Mouse (Mus musculus): ENCODE data around the gene Sumf1. TPM values are rescaled to one million over a fixed set of nuclear protein-coding genes. Genes with fewer than 3 reads are reported as not detected.

Gene Sumf1
- polyA plus RNA-seq, 1 experiment from 2014 or later, result 11.7 TPM

GRCm38 (mm10) chr6:108225027-108225426 lies 39.6 kb upstream of the Sumf1 start:
- Histone ChIP-seq H3K9ac (replicated peaks; ENCODE audit: low read depth, low read length) (no peak overlapping the region), H3K9me3 (ENCODE audit: control insufficient read depth, low read length) (no peaks in the 10 kb centered on the region), H3K4me3 (replicated peaks; ENCODE audit: low read length) (no peak overlapping the region), H3K4me1 (replicated peaks; ENCODE audit: control insufficient read depth, insufficient read depth, low read length) (no peaks in the 10 kb centered on the region), H3K27me3 (replicated peaks; ENCODE audit: control insufficient read depth, insufficient read depth, low read length) (no peaks in the 10 kb centered on the region), H3K4me2 (ENCODE audit: low read length) (no peak overlapping the region), H3K36me3 (ENCODE audit: control insufficient read depth, insufficient read depth) (no peaks in the 10 kb centered on the region), H3K27ac (ENCODE audit: low read length) (no peak overlapping the region)
- 91% methylated on average over 2 of the region's 2 CpGs for WGBS
- ATAC-seq, result no peak

- Histone ChIP-seq H3K27ac (ENCODE audit: low read length) (no peak overlapping the region), H3K4me1 (replicated peaks; ENCODE audit: control insufficient read depth, insufficient read depth, low read length) (no peaks in the 10 kb centered on the region), H3K36me3 (ENCODE audit: control insufficient read depth, insufficient read depth) (no peaks in the 10 kb centered on the region), H3K4me3 (replicated peaks; ENCODE audit: low read length) (no peak overlapping the region), H3K9me3 (ENCODE audit: control insufficient read depth, low read length) (no peaks in the 10 kb centered on the region), H3K27me3 (replicated peaks; ENCODE audit: control insufficient read depth, insufficient read depth, low read length) (no peaks in the 10 kb centered on the region), H3K9ac (replicated peaks; ENCODE audit: low read depth, low read length) (no peak overlapping the region), H3K4me2 (ENCODE audit: low read length) (no peak overlapping the region)
- no peak for ATAC-seq
- 97% methylated on average over 4 of the region's 4 CpGs for WGBS
These were observed 39.0 kb upstream of the Sumf1 start for GRCm38 (mm10) chr6:108224361-108224760.

- Histone ChIP-seq H3K4me3 (replicated peaks; ENCODE audit: low read length) (no peak overlapping the region), H3K27ac (ENCODE audit: low read length) (no peak overlapping the region), H3K4me1 (replicated peaks; ENCODE audit: control insufficient read depth, insufficient read depth, low read length) (no peaks in the 10 kb centered on the region), H3K27me3 (replicated peaks; ENCODE audit: control insufficient read depth, insufficient read depth, low read length) (no peaks in the 10 kb centered on the region), H3K4me2 (ENCODE audit: low read length) (no peak overlapping the region), H3K9me3 (ENCODE audit: control insufficient read depth, low read length) (no peaks in the 10 kb centered on the region), H3K9ac (replicated peaks; ENCODE audit: low read depth, low read length) (no peak overlapping the region), H3K36me3 (ENCODE audit: control insufficient read depth, insufficient read depth) (no peaks in the 10 kb centered on the region)
- WGBS, result 93% methylated on average over 5 of the region's 5 CpGs
- no peak for ATAC-seq
These were observed 37.5 kb upstream of the Sumf1 start for GRCm38 (mm10) chr6:108222875-108223274.

GRCm38 (mm10) chr6:108222435-108222834 lies 37.1 kb upstream of the Sumf1 start:
- no peak overlapping the region for H3K9ac ChIP-seq (replicated peaks; ENCODE audit: low read depth, low read length)
- no peak overlapping the region for H3K4me2 ChIP-seq (ENCODE audit: low read length)
- no peak overlapping the region for H3K4me3 ChIP-seq (replicated peaks; ENCODE audit: low read length)
- no peaks in the 10 kb centered on the region for H3K27me3 ChIP-seq (replicated peaks; ENCODE audit: control insufficient read depth, insufficient read depth, low read length)
- no peaks in the 10 kb centered on the region for H3K4me1 ChIP-seq (replicated peaks; ENCODE audit: control insufficient read depth, insufficient read depth, low read length)
- no peaks in the 10 kb centered on the region for H3K36me3 ChIP-seq (ENCODE audit: control insufficient read depth, insufficient read depth)
- no peak for ATAC-seq
- no peaks in the 10 kb centered on the region for H3K9me3 ChIP-seq (ENCODE audit: control insufficient read depth, low read length)
- WGBS, result 53% methylated on average over 5 of the region's 5 CpGs
- H3K27ac ChIP-seq (ENCODE audit: low read length), result no peak overlapping the region

- no peak overlapping the region for H3K9ac ChIP-seq (replicated peaks; ENCODE audit: low read depth, low read length)
- 80% methylated on average over 3 of the region's 3 CpGs for WGBS
- H3K4me1 ChIP-seq (replicated peaks; ENCODE audit: control insufficient read depth, insufficient read depth, low read length), result 0 out of 2 replicates have a peak, but pooled peaks cover 10% of the 10 kb centered on the region
- no peak overlapping the region for H3K4me2 ChIP-seq (ENCODE audit: low read length)
- H3K36me3 ChIP-seq (ENCODE audit: control insufficient read depth, insufficient read depth), result no peaks in the 10 kb centered on the region
- no peak for ATAC-seq
- no peaks in the 10 kb centered on the region for H3K9me3 ChIP-seq (ENCODE audit: control insufficient read depth, low read length)
- no peaks in the 10 kb centered on the region for H3K27me3 ChIP-seq (replicated peaks; ENCODE audit: control insufficient read depth, insufficient read depth, low read length)
- no peak overlapping the region for H3K27ac ChIP-seq (ENCODE audit: low read length)
- no peak overlapping the region for H3K4me3 ChIP-seq (replicated peaks; ENCODE audit: low read length)
These were observed 32.6 kb upstream of the Sumf1 start for GRCm38 (mm10) chr6:108217987-108218386.

- Histone ChIP-seq H3K27ac (ENCODE audit: low read length) (no peak overlapping the region), H3K36me3 (ENCODE audit: control insufficient read depth, insufficient read depth) (no peaks in the 10 kb centered on the region), H3K4me3 (replicated peaks; ENCODE audit: low read length) (no peak overlapping the region), H3K4me2 (ENCODE audit: low read length) (no peak overlapping the region), H3K9me3 (ENCODE audit: control insufficient read depth, low read length) (no peaks in the 10 kb centered on the region), H3K27me3 (replicated peaks; ENCODE audit: control insufficient read depth, insufficient read depth, low read length) (no peaks in the 10 kb centered on the region), H3K9ac (replicated peaks; ENCODE audit: low read depth, low read length) (no peak overlapping the region), H3K4me1 (replicated peaks; ENCODE audit: control insufficient read depth, insufficient read depth, low read length) (peaks cover 15% of the 10 kb centered on the region)
- ATAC-seq, result no peak
- 92% methylated on average over 8 of the region's 8 CpGs for WGBS
These were observed 31.4 kb upstream of the Sumf1 start for GRCm38 (mm10) chr6:108216832-108217231.

- Histone ChIP-seq H3K4me1 (replicated peaks; ENCODE audit: control insufficient read depth, insufficient read depth, low read length) (peaks cover 17% of the 10 kb centered on the region), H3K27ac (ENCODE audit: low read length) (no peak overlapping the region), H3K9me3 (ENCODE audit: control insufficient read depth, low read length) (no peaks in the 10 kb centered on the region), H3K36me3 (ENCODE audit: control insufficient read depth, insufficient read depth) (no peaks in the 10 kb centered on the region), H3K9ac (replicated peaks; ENCODE audit: low read depth, low read length) (no peak overlapping the region), H3K4me3 (replicated peaks; ENCODE audit: low read length) (no peak overlapping the region), H3K4me2 (ENCODE audit: low read length) (peak overlapping the region; percentile 66; the same call in 1 of the 2 replicates), H3K27me3 (replicated peaks; ENCODE audit: control insufficient read depth, insufficient read depth, low read length) (no peaks in the 10 kb centered on the region)
- ATAC-seq, result no peak
- 81% methylated on average over 5 of the region's 5 CpGs for WGBS
These were observed 30.7 kb upstream of the Sumf1 start for GRCm38 (mm10) chr6:108216091-108216490.

- Histone ChIP-seq H3K36me3 (ENCODE audit: control insufficient read depth, insufficient read depth) (no peaks in the 10 kb centered on the region), H3K4me3 (replicated peaks; ENCODE audit: low read length) (peak overlapping the region; percentile 81), H3K27ac (ENCODE audit: low read length) (no peak overlapping the region), H3K4me2 (ENCODE audit: low read length) (peak overlapping the region; percentile 66), H3K9ac (replicated peaks; ENCODE audit: low read depth, low read length) (no peak overlapping the region), H3K27me3 (replicated peaks; ENCODE audit: control insufficient read depth, insufficient read depth, low read length) (no peaks in the 10 kb centered on the region), H3K4me1 (replicated peaks; ENCODE audit: control insufficient read depth, insufficient read depth, low read length) (peaks cover 17% of the 10 kb centered on the region), H3K9me3 (ENCODE audit: control insufficient read depth, low read length) (no peaks in the 10 kb centered on the region)
- ATAC-seq, result no peak
- 6% methylated on average over 10 of the region's 10 CpGs for WGBS
These were observed 29.0 kb upstream of the Sumf1 start for GRCm38 (mm10) chr6:108214294-108214925.

- H3K27ac ChIP-seq (ENCODE audit: low read length), result no peak overlapping the region
- WGBS, result under 1% methylated on average over 29 of the region's 29 CpGs
- peak overlapping the region; percentile 64 for H3K9ac ChIP-seq (replicated peaks; ENCODE audit: low read depth, low read length)
- peak overlapping the region; percentile 81 for H3K4me3 ChIP-seq (replicated peaks; ENCODE audit: low read length)
- no peaks in the 10 kb centered on the region for H3K36me3 ChIP-seq (ENCODE audit: control insufficient read depth, insufficient read depth)
- peaks cover 17% of the 10 kb centered on the region for H3K4me1 ChIP-seq (replicated peaks; ENCODE audit: control insufficient read depth, insufficient read depth, low read length)
- H3K4me2 ChIP-seq (ENCODE audit: low read length), result peak overlapping the region; percentile 66
- ATAC-seq, result no peak
- H3K27me3 ChIP-seq (replicated peaks; ENCODE audit: control insufficient read depth, insufficient read depth, low read length), result no peaks in the 10 kb centered on the region
- H3K9me3 ChIP-seq (ENCODE audit: control insufficient read depth, low read length), result no peaks in the 10 kb centered on the region
These were observed 28.3 kb upstream of the Sumf1 start for GRCm38 (mm10) chr6:108213481-108214293.

Measured in forebrain, embryonic 16.5 days (tissue).